Mouse (Mus musculus): ENCODE data around the gene Adipor2. TPM values are rescaled to one million over a fixed set of nuclear protein-coding genes. Genes with fewer than 3 reads are reported as not detected.

The Adipor2 gene
- polyA plus RNA-seq (2014; fragmentation: Illumina TruSeq; extraction: RNeasy Lipid Tissue Mini Kit (QIAGEN cat#74804); ENCODE audit: low read depth, low replicate concordance): 53.2 TPM

GRCm38 (mm10) chr6:119417354-119417753 is at the start of gene Adipor2:
Gene Adipor2, minus strand, starts transcription at chr6:119417704.

GRCm38 (mm10) chr6:119330506-119330905 is 87.0 kb downstream of the Adipor2 start, which contains the start of gene Lrtm2:
Gene Lrtm2, minus strand, starts transcription at chr6:119330766.

Other genes with a start within 250 kb of the Adipor2 start
- 3.7 TPM for gene Dcp1b, start 242.5 kb downstream of the Adipor2 start, polyA plus RNA-seq (2014; fragmentation: Illumina TruSeq; extraction: RNeasy Lipid Tissue Mini Kit (QIAGEN cat#74804); ENCODE audit: low read depth, low replicate concordance)
- 0.73 TPM for gene Cacna1c, start 221.3 kb downstream of the Adipor2 start, polyA plus RNA-seq (2014; fragmentation: Illumina TruSeq; extraction: RNeasy Lipid Tissue Mini Kit (QIAGEN cat#74804); ENCODE audit: low read depth, low replicate concordance)
- not detected for gene Cacna2d4, start 181.2 kb downstream of the Adipor2 start, polyA plus RNA-seq (2014; fragmentation: Illumina TruSeq; extraction: RNeasy Lipid Tissue Mini Kit (QIAGEN cat#74804); ENCODE audit: low read depth, low replicate concordance)
- 0.89 TPM for gene Lrtm2, start 86.9 kb downstream of the Adipor2 start, polyA plus RNA-seq (2014; fragmentation: Illumina TruSeq; extraction: RNeasy Lipid Tissue Mini Kit (QIAGEN cat#74804); ENCODE audit: low read depth, low replicate concordance)
- gene Fbxl14, start 62.0 kb upstream of the Adipor2 start, polyA plus RNA-seq (2014; fragmentation: Illumina TruSeq; extraction: RNeasy Lipid Tissue Mini Kit (QIAGEN cat#74804); ENCODE audit: low read depth, low replicate concordance): 18.4 TPM
- not detected for gene Wnt5b, start 126.6 kb upstream of the Adipor2 start, polyA plus RNA-seq (2014; fragmentation: Illumina TruSeq; extraction: RNeasy Lipid Tissue Mini Kit (QIAGEN cat#74804); ENCODE audit: low read depth, low replicate concordance)

Data from kidney, adult 10 weeks (tissue).